Mouse (Mus musculus): ENCODE data around the gene Pum2.

- TF ChIP-seq POLR2AphosphoS5 (IDR thresholded peaks at IDR 0.05; ENCODE audit: borderline replicate concordance, low read depth, low read length) (no peak), ZNF384 (IDR thresholded peaks at IDR 0.05; ENCODE audit: low read depth, low read length) (no peak), CHD1 (IDR thresholded peaks at IDR 0.05; ENCODE audit: low read depth, low read length) (no peak), CTCF (IDR thresholded peaks at IDR 0.05 in 2 of 3, conservative IDR thresholded peaks at IDR 0.05 in 1 of 3; ENCODE audit: control insufficient read depth in 1 of 3, insufficient read depth in 1 of 3, low read depth in 2 of 3, low read length in 3 of 3, poor library complexity in 1 of 3, severe bottlenecking in 1 of 3) (no peak), BHLHE40 (IDR thresholded peaks at IDR 0.05; ENCODE audit: borderline replicate concordance, low read depth, low read length) (no peak), POLR2A (IDR thresholded peaks at IDR 0.05; ENCODE audit: control insufficient read depth in 1 of 2, insufficient read depth in 1 of 2, low read depth in 1 of 2, low read length in 2 of 2, poor library complexity in 1 of 2) (no peak), ZC3H11A (IDR thresholded peaks at IDR 0.05; ENCODE audit: low read depth, low read length) (no peak)
These were observed 86.6 kb downstream of the Pum2 start for GRCm38 (mm10) chr12:8760561-8760960.

All from MEL (cell line).